Mouse (Mus musculus): Measurements from ENCODE around the gene Myo16. TPM values are rescaled to one million over a fixed set of nuclear protein-coding genes. Genes with fewer than 3 reads are reported as not detected.

Gene Myo16
- polyA plus RNA-seq, 1 experiment from 2014 or later = 0.25 TPM

- H3K4me1 ChIP-seq (replicated peaks; ENCODE audit: control insufficient read depth, insufficient read depth, low read length) = no peaks in the 10 kb centered on the region
- H3K27ac ChIP-seq (ENCODE audit: low read length) = no peak overlapping the region
- H3K27me3 ChIP-seq (ENCODE audit: control insufficient read depth, insufficient read depth, low read depth, low read length) = no peaks in the 10 kb centered on the region
- no peak for ATAC-seq (ENCODE audit: low read depth)
- H3K4me3 ChIP-seq (ENCODE audit: low read length) = no peak overlapping the region
- WGBS = 70% methylated on average over 5 of the region's 5 CpGs
- no peak overlapping the region for H3K4me2 ChIP-seq (ENCODE audit: low read depth, low read length)
- H3K9ac ChIP-seq (ENCODE audit: low read length) = no peak overlapping the region
- no peaks in the 10 kb centered on the region for H3K9me3 ChIP-seq (ENCODE audit: control insufficient read depth, low read length)
- H3K36me3 ChIP-seq (ENCODE audit: control insufficient read depth, insufficient read depth, low read length) = no peaks in the 10 kb centered on the region
These were observed 445.2 kb downstream of the Myo16 start for GRCm38 (mm10) chr8:10598889-10599288.

- H3K27ac ChIP-seq (ENCODE audit: low read length) = no peak overlapping the region
- H3K36me3 ChIP-seq (ENCODE audit: control insufficient read depth, insufficient read depth, low read length) = no peaks in the 10 kb centered on the region
- no peak overlapping the region for H3K9ac ChIP-seq (ENCODE audit: low read length)
- WGBS = 37% methylated on average over 12 of the region's 12 CpGs
- H3K4me1 ChIP-seq (replicated peaks; ENCODE audit: control insufficient read depth, insufficient read depth, low read length) = peaks cover 3% of the 10 kb centered on the region; the same call in 1 of the 2 replicates
- ATAC-seq (ENCODE audit: low read depth) = peak; percentile 52; the same call in 1 of the 2 replicates
- no peaks in the 10 kb centered on the region for H3K9me3 ChIP-seq (ENCODE audit: control insufficient read depth, low read length)
- no peaks in the 10 kb centered on the region for H3K27me3 ChIP-seq (ENCODE audit: control insufficient read depth, insufficient read depth, low read depth, low read length)
- H3K4me2 ChIP-seq (ENCODE audit: low read depth, low read length) = no peak overlapping the region
- no peak overlapping the region for H3K4me3 ChIP-seq (ENCODE audit: low read length)
These were observed 452.5 kb downstream of the Myo16 start for GRCm38 (mm10) chr8:10606028-10606815.

DNA sequence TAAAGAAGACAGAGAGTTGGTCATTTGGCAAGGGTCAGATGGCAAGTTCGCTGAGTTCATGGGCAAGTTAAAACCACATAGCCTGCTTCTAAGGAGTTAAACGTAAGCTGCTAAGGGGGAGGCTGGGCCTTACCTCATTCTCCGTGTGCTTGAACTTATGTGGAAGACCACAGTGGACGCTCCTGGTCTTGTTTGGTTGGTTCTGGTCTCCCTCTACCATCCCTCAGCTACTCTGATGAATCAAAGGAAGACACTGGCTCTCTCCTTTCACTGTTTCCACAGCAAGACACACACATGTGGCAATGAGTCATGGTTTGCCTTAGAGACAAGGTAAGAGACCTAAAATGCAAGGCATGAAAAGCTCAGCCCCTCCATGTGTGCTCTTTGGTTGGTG lies 453.1 kb downstream of the Myo16 start:
- Histone ChIP-seq H3K4me1 (replicated peaks; ENCODE audit: control insufficient read depth, insufficient read depth, low read length) (peaks cover 3% of the 10 kb centered on the region; the same call in 1 of the 2 replicates), H3K9ac (ENCODE audit: low read length) (no peak overlapping the region), H3K27me3 (ENCODE audit: control insufficient read depth, insufficient read depth, low read depth, low read length) (no peaks in the 10 kb centered on the region), H3K9me3 (ENCODE audit: control insufficient read depth, low read length) (no peaks in the 10 kb centered on the region), H3K4me2 (ENCODE audit: low read depth, low read length) (no peak overlapping the region), H3K27ac (ENCODE audit: low read length) (no peak overlapping the region), H3K4me3 (ENCODE audit: low read length) (no peak overlapping the region), H3K36me3 (ENCODE audit: control insufficient read depth, insufficient read depth, low read length) (no peaks in the 10 kb centered on the region)
- no peak for ATAC-seq (ENCODE audit: low read depth)
- 23% methylated on average over 4 of the region's 4 CpGs for WGBS

DNA sequence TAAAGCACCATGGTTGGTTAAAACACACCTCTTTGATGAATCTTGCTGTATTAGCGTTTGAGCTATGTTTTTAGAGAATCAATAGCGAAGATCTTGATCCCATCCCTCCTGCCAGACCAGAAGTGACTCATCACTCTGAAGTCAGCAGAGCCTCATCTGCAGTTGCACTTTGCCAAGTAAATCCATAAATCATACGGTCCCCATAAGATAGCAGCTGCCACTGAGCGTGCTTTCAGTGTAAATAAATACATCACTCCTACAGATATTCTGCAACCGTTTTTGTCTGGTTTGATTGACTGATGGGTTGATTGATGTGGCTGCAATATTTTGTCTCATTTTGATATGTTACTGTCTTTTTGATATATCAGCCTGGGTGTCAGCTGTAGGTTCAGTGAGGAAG lies 457.9 kb downstream of the Myo16 start:
- H3K4me2 ChIP-seq (ENCODE audit: low read depth, low read length) = no peak overlapping the region
- H3K9ac ChIP-seq (ENCODE audit: low read length) = no peak overlapping the region
- no peak overlapping the region for H3K4me3 ChIP-seq (ENCODE audit: low read length)
- H3K4me1 ChIP-seq (replicated peaks; ENCODE audit: control insufficient read depth, insufficient read depth, low read length) = no peaks in the 10 kb centered on the region
- no peaks in the 10 kb centered on the region for H3K9me3 ChIP-seq (ENCODE audit: control insufficient read depth, low read length)
- no peaks in the 10 kb centered on the region for H3K27me3 ChIP-seq (ENCODE audit: control insufficient read depth, insufficient read depth, low read depth, low read length)
- no peaks in the 10 kb centered on the region for H3K36me3 ChIP-seq (ENCODE audit: control insufficient read depth, insufficient read depth, low read length)
- no peak for ATAC-seq (ENCODE audit: low read depth)
- WGBS = 59% methylated on average over 5 of the region's 5 CpGs
- H3K27ac ChIP-seq (ENCODE audit: low read length) = no peak overlapping the region

- Histone ChIP-seq H3K9me3 (ENCODE audit: control insufficient read depth, low read length) (no peaks in the 10 kb centered on the region), H3K4me3 (ENCODE audit: low read length) (no peak overlapping the region), H3K27ac (ENCODE audit: low read length) (no peak overlapping the region), H3K9ac (ENCODE audit: low read length) (no peak overlapping the region), H3K27me3 (ENCODE audit: control insufficient read depth, insufficient read depth, low read depth, low read length) (no peaks in the 10 kb centered on the region), H3K4me2 (ENCODE audit: low read depth, low read length) (no peak overlapping the region), H3K4me1 (replicated peaks; ENCODE audit: control insufficient read depth, insufficient read depth, low read length) (no peaks in the 10 kb centered on the region), H3K36me3 (ENCODE audit: control insufficient read depth, insufficient read depth, low read length) (no peaks in the 10 kb centered on the region)
- ATAC-seq (ENCODE audit: low read depth) = no peak
- WGBS = 36% methylated on average over 2 of the region's 2 CpGs
These were observed 459.7 kb downstream of the Myo16 start for GRCm38 (mm10) chr8:10613371-10613770.

- Histone ChIP-seq H3K27me3 (ENCODE audit: control insufficient read depth, insufficient read depth, low read depth, low read length) (no peaks in the 10 kb centered on the region), H3K4me1 (replicated peaks; ENCODE audit: control insufficient read depth, insufficient read depth, low read length) (no peaks in the 10 kb centered on the region), H3K9me3 (ENCODE audit: control insufficient read depth, low read length) (no peaks in the 10 kb centered on the region), H3K4me3 (ENCODE audit: low read length) (no peak overlapping the region), H3K4me2 (ENCODE audit: low read depth, low read length) (no peak overlapping the region), H3K9ac (ENCODE audit: low read length) (no peak overlapping the region), H3K36me3 (ENCODE audit: control insufficient read depth, insufficient read depth, low read length) (no peaks in the 10 kb centered on the region), H3K27ac (ENCODE audit: low read length) (no peak overlapping the region)
- peak; percentile 73; the same call in 1 of the 2 replicates for ATAC-seq (ENCODE audit: low read depth)
- WGBS = 77% methylated on average over 2 of the region's 2 CpGs
These were observed 466.0 kb downstream of the Myo16 start for GRCm38 (mm10) chr8:10619689-10620088.

DNA sequence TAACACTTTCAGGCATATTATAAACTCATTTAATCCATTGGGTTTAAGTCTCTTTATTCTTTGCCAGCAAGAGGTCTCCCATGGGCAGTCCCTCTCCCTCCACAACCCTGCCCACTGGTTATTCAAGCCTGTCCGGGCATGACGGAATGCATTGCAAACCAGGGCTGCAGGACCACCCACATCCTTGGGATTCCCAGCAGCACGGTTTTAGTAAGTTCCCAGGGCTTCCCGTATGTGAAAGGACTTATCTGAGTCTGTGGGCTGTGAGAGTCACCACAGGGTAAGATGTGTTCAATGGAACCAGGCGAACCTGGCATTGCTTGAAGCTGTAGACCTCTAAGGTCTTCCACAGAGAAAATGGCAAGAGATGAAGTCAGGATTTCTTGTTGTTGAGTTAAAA lies 471.6 kb downstream of the Myo16 start:
- no peaks in the 10 kb centered on the region for H3K9me3 ChIP-seq (ENCODE audit: control insufficient read depth, low read length)
- 50% methylated on average over 5 of the region's 5 CpGs for WGBS
- no peak for ATAC-seq (ENCODE audit: low read depth)

DNA sequence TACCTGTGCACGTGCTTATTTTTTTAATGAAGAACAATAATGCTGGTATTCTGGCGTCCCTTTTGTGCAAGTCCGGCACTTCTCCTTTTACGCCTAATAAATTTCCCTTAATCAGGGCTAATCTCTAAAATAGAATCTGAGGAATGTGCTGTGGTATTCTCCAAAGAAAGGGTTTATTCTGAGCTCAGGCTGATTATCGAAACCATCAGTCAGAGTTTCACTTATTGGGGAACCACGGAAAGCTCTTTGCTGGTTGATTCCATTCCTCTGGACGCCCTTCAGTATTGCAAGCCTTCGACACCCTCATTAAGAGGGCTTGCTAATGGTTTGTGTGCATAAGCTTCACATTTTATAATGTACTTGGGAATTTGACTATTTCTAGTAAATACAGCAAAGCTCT lies 475.0 kb downstream of the Myo16 start:
- no peak overlapping the region for H3K9ac ChIP-seq (ENCODE audit: low read length)
- no peaks in the 10 kb centered on the region for H3K9me3 ChIP-seq (ENCODE audit: control insufficient read depth, low read length)
- no peaks in the 10 kb centered on the region for H3K27me3 ChIP-seq (ENCODE audit: control insufficient read depth, insufficient read depth, low read depth, low read length)
- no peak overlapping the region for H3K4me3 ChIP-seq (ENCODE audit: low read length)
- H3K4me2 ChIP-seq (ENCODE audit: low read depth, low read length) = no peak overlapping the region
- 52% methylated on average over 8 of the region's 8 CpGs for WGBS
- H3K4me1 ChIP-seq (replicated peaks; ENCODE audit: control insufficient read depth, insufficient read depth, low read length) = no peaks in the 10 kb centered on the region
- no peaks in the 10 kb centered on the region for H3K36me3 ChIP-seq (ENCODE audit: control insufficient read depth, insufficient read depth, low read length)
- H3K27ac ChIP-seq (ENCODE audit: low read length) = no peak overlapping the region
- ATAC-seq (ENCODE audit: low read depth) = no peak

More for the DNA sequence above, 471.6 kb downstream of the Myo16 start:
- Histone ChIP-seq H3K27ac (ENCODE audit: low read length) (no peak overlapping the region), H3K4me3 (ENCODE audit: low read length) (no peak overlapping the region), H3K27me3 (ENCODE audit: control insufficient read depth, insufficient read depth, low read depth, low read length) (no peaks in the 10 kb centered on the region), H3K4me1 (replicated peaks; ENCODE audit: control insufficient read depth, insufficient read depth, low read length) (no peaks in the 10 kb centered on the region), H3K36me3 (ENCODE audit: control insufficient read depth, insufficient read depth, low read length) (no peaks in the 10 kb centered on the region), H3K9ac (ENCODE audit: low read length) (no peak overlapping the region), H3K4me2 (ENCODE audit: low read depth, low read length) (no peak overlapping the region)

DNA sequence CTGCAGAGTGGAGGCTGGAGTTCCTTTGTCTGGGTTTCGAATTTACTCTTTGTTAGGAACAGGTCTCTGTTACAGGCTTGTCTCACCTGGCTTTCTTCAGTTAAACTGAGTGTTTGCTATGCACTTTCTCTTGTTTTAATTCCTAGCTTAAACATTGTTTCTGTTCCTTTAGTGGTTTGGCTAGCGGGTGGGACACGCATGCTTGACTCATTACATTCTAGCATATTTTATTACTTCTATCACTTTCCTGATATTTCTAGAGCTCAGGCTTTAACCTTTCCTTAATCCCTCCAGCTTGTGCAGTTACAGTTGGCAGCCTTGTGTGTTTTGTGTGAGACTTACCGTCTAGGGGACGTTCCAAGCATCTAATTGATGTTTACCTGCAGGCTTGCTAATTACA lies 476.2 kb downstream of the Myo16 start:
- 42% methylated on average over 5 of the region's 5 CpGs for WGBS
- Histone ChIP-seq H3K27me3 (ENCODE audit: control insufficient read depth, insufficient read depth, low read depth, low read length) (no peaks in the 10 kb centered on the region), H3K27ac (ENCODE audit: low read length) (peak overlapping the region; percentile 10), H3K36me3 (ENCODE audit: control insufficient read depth, insufficient read depth, low read length) (no peaks in the 10 kb centered on the region), H3K4me2 (ENCODE audit: low read depth, low read length) (no peak overlapping the region), H3K9me3 (ENCODE audit: control insufficient read depth, low read length) (no peaks in the 10 kb centered on the region), H3K4me1 (replicated peaks; ENCODE audit: control insufficient read depth, insufficient read depth, low read length) (no peaks in the 10 kb centered on the region; the same call in 1 of the 2 replicates), H3K9ac (ENCODE audit: low read length) (no peak overlapping the region), H3K4me3 (ENCODE audit: low read length) (no peak overlapping the region)
- peak; percentile 72 for ATAC-seq (ENCODE audit: low read depth)

Measured in lung, embryonic 16.5 days (tissue).